Mouse (Mus musculus) forebrain, embryonic 15.5 days (tissue): ENCODE results near the gene Ccl7. TPM values are rescaled to one million over a fixed set of nuclear protein-coding genes. Genes with fewer than 3 reads are reported as not detected.
A peak's percentile ranks its signal among the peaks of the same experiment; 100 is the strongest.

ENCODE experiments used
- ATAC-seq: fragments of 200-750 bp; cut with Nextera tagmentation; replicated peaks from 2 replicates; pipeline ENCODE4 v1.8.0; 2017; ENCODE audit warnings: mild to moderate bottlenecking, moderate TSS enrichment, moderate library complexity
- H3K27ac ChIP-seq: fragments of 300-500 bp; sonication (generic); replicated peaks from 2 replicates; pipeline ENCODE4 v1.5.1; 2015; ENCODE audit warnings: mild to moderate bottlenecking, inconsistent platforms
- H3K27me3 ChIP-seq: fragments of 300-500 bp; sonication (generic); 2 replicates; pipeline ENCODE4 v1.6.1; 2015; ENCODE audit warnings: inconsistent platforms
- H3K36me3 ChIP-seq: fragments of 300-500 bp; sonication (generic); 2 replicates; pipeline ENCODE4 v1.6.1; 2015; ENCODE audit warnings: mild to moderate bottlenecking, inconsistent platforms
- H3K4me1 ChIP-seq: fragments of 300-500 bp; sonication (generic); 2 replicates; pipeline ENCODE4 v1.6.1; 2015; ENCODE audit warnings: inconsistent platforms
- H3K4me2 ChIP-seq: fragments of 300-500 bp; sonication (generic); replicated peaks from 2 replicates; pipeline ENCODE4 v1.6.1; 2015; ENCODE audit warnings: mild to moderate bottlenecking, inconsistent platforms
- H3K4me3 ChIP-seq: fragments of 300-500 bp; sonication (generic); 2 replicates; pipeline ENCODE4 v1.5.1; 2015; ENCODE audit warnings: mild to moderate bottlenecking, inconsistent platforms
- H3K9ac ChIP-seq: fragments of 300-500 bp; sonication (generic); replicated peaks from 2 replicates; pipeline ENCODE4 v1.6.1; 2015; ENCODE audit warnings: mild to moderate bottlenecking, inconsistent platforms
- H3K9me3 ChIP-seq: fragments of 300-500 bp; sonication (generic); 2 replicates; pipeline ENCODE4 v1.6.1; 2016; ENCODE audit warnings: inconsistent platforms
- WGBS: fragments of 180-500 bp; shearing (Covaris S2); methylation state at CpG from one replicate; pipeline ENCODE4 v1.1.7; 2015; ENCODE audit warnings: mixed read lengths; 5-methylcytosine and 5-hydroxymethylcytosine counted together
- polyA plus RNA-seq: library from polyadenylated mRNA; unstranded; fragments of >200 nt; fragmentation: Nextera tagmentation; extraction: Ambion mirVana; gene quantifications from 2 replicates; pipeline ENCODE4 v1.2.1, GENCODE M21; 2015

The Ccl7 gene
- polyA plus RNA-seq, 1 experiment from 2014 or later = 0.51 TPM

GRCm38 (mm10) chr11:82016181-82016780 is 29.2 kb upstream of the Ccl7 start:
- Histone ChIP-seq H3K27me3 (no peaks in the 10 kb centered on the region), H3K4me3 (no peak overlapping the region), H3K9me3 (no peaks in the 10 kb centered on the region), H3K4me1 (no peaks in the 10 kb centered on the region), H3K36me3 (no peaks in the 10 kb centered on the region), H3K9ac (no peak overlapping the region), H3K4me2 (no peak overlapping the region), H3K27ac (no peak overlapping the region)
- 73% methylated on average over 3 of the region's 3 CpGs for WGBS
- no peak for ATAC-seq

- no peak overlapping the region for H3K4me3 ChIP-seq
- ATAC-seq = no peak
- no peaks in the 10 kb centered on the region for H3K27me3 ChIP-seq
- no peaks in the 10 kb centered on the region for H3K4me1 ChIP-seq
- WGBS = 54% methylated on average over 2 of the region's 2 CpGs
- no peaks in the 10 kb centered on the region for H3K9me3 ChIP-seq
- H3K36me3 ChIP-seq = no peaks in the 10 kb centered on the region
- no peak overlapping the region for H3K4me2 ChIP-seq
- no peak overlapping the region for H3K9ac ChIP-seq
- no peak overlapping the region for H3K27ac ChIP-seq
Measured at GRCm38 (mm10) chr11:82019389-82019788, 26.1 kb upstream of the Ccl7 start.

- Histone ChIP-seq H3K4me1 (no peaks in the 10 kb centered on the region), H3K9ac (no peak overlapping the region), H3K4me3 (no peak overlapping the region), H3K9me3 (no peaks in the 10 kb centered on the region), H3K27ac (no peak overlapping the region), H3K27me3 (no peaks in the 10 kb centered on the region), H3K4me2 (no peak overlapping the region), H3K36me3 (no peaks in the 10 kb centered on the region)
- no peak for ATAC-seq
Measured at GRCm38 (mm10) chr11:82019793-82020192, 25.7 kb upstream of the Ccl7 start.

- H3K36me3 ChIP-seq = no peaks in the 10 kb centered on the region
- H3K4me2 ChIP-seq = no peak overlapping the region
- no peak overlapping the region for H3K27ac ChIP-seq
- H3K9me3 ChIP-seq = no peaks in the 10 kb centered on the region
- ATAC-seq = no peak
- no peak overlapping the region for H3K9ac ChIP-seq
- no peak overlapping the region for H3K4me3 ChIP-seq
- no peaks in the 10 kb centered on the region for H3K27me3 ChIP-seq
- 77% methylated on average over 3 of the region's 3 CpGs for WGBS
- H3K4me1 ChIP-seq = no peaks in the 10 kb centered on the region
Measured at GRCm38 (mm10) chr11:82021406-82021805, 24.1 kb upstream of the Ccl7 start.

- WGBS = 91% methylated on average over 6 of the region's 6 CpGs
- Histone ChIP-seq H3K4me3 (no peak overlapping the region), H3K4me2 (no peak overlapping the region), H3K4me1 (no peaks in the 10 kb centered on the region), H3K36me3 (no peaks in the 10 kb centered on the region), H3K27ac (no peak overlapping the region), H3K9ac (no peak overlapping the region), H3K27me3 (no peaks in the 10 kb centered on the region), H3K9me3 (no peaks in the 10 kb centered on the region)
- ATAC-seq = no peak
Measured at GRCm38 (mm10) chr11:82022504-82023056, 22.9 kb upstream of the Ccl7 start.

GRCm38 (mm10) chr11:82023769-82024168 is 21.7 kb upstream of the Ccl7 start:
- H3K4me1 ChIP-seq = no peaks in the 10 kb centered on the region
- no peak overlapping the region for H3K4me3 ChIP-seq
- no peaks in the 10 kb centered on the region for H3K9me3 ChIP-seq
- no peaks in the 10 kb centered on the region for H3K27me3 ChIP-seq
- no peak for ATAC-seq
- H3K36me3 ChIP-seq = no peaks in the 10 kb centered on the region
- no peak overlapping the region for H3K27ac ChIP-seq
- WGBS = 80% methylated on average over 4 of the region's 4 CpGs
- H3K9ac ChIP-seq = no peak overlapping the region
- no peak overlapping the region for H3K4me2 ChIP-seq

- WGBS = 77% methylated on average over 2 of the region's 2 CpGs
- no peaks in the 10 kb centered on the region for H3K36me3 ChIP-seq
- no peak overlapping the region for H3K4me3 ChIP-seq
- H3K4me1 ChIP-seq = peaks cover 4% of the 10 kb centered on the region; the same call in 1 of the 2 replicates
- no peak for ATAC-seq
- H3K9ac ChIP-seq = no peak overlapping the region
- no peak overlapping the region for H3K27ac ChIP-seq
- H3K9me3 ChIP-seq = no peaks in the 10 kb centered on the region
- no peaks in the 10 kb centered on the region for H3K27me3 ChIP-seq
- H3K4me2 ChIP-seq = no peak overlapping the region
Measured at GRCm38 (mm10) chr11:82030171-82030570, 15.3 kb upstream of the Ccl7 start.

- H3K27me3 ChIP-seq = no peaks in the 10 kb centered on the region
- no peak for ATAC-seq
- no peak overlapping the region for H3K4me3 ChIP-seq
- no peaks in the 10 kb centered on the region for H3K36me3 ChIP-seq
- peaks cover 10% of the 10 kb centered on the region for H3K4me1 ChIP-seq
- H3K9me3 ChIP-seq = no peaks in the 10 kb centered on the region
- no peak overlapping the region for H3K4me2 ChIP-seq
- no peak overlapping the region for H3K9ac ChIP-seq
- no peak overlapping the region for H3K27ac ChIP-seq
Measured at GRCm38 (mm10) chr11:82032136-82032535, 13.4 kb upstream of the Ccl7 start.

GRCm38 (mm10) chr11:82032678-82033344 is 12.7 kb upstream of the Ccl7 start:
- ATAC-seq = no peak
- Histone ChIP-seq H3K9ac (no peak overlapping the region), H3K27ac (no peak overlapping the region), H3K9me3 (no peaks in the 10 kb centered on the region), H3K36me3 (no peaks in the 10 kb centered on the region), H3K27me3 (no peaks in the 10 kb centered on the region), H3K4me2 (no peak overlapping the region), H3K4me1 (peaks cover 10% of the 10 kb centered on the region), H3K4me3 (no peak overlapping the region)
- WGBS = 50% methylated on average over 8 of the region's 8 CpGs

- 88% methylated on average over 7 of the region's 7 CpGs for WGBS
- Histone ChIP-seq H3K36me3 (no peaks in the 10 kb centered on the region), H3K27ac (no peak overlapping the region), H3K4me3 (no peak overlapping the region), H3K9me3 (no peaks in the 10 kb centered on the region), H3K4me2 (no peak overlapping the region), H3K4me1 (peaks cover 10% of the 10 kb centered on the region), H3K27me3 (no peaks in the 10 kb centered on the region), H3K9ac (no peak overlapping the region)
- no peak for ATAC-seq
Measured at GRCm38 (mm10) chr11:82034446-82034845, 11.1 kb upstream of the Ccl7 start.

GRCm38 (mm10) chr11:82035356-82035755 is 10.2 kb upstream of the Ccl7 start, which contains the start of gene Ccl2:
Gene Ccl2 (plus strand): TSS chr11:82035571.
- Histone ChIP-seq H3K27ac (0 out of 2 replicates have a peak within 1 kb of the TSS, but pooled peaks have one; percentile 15), H3K27me3 (no peaks in the 10 kb centered on the region), H3K4me2 (no peak within 1 kb of the TSS), H3K9ac (no peak within 1 kb of the TSS), H3K36me3 (no peaks in the 10 kb centered on the region), H3K4me1 (peaks cover 10% of the 10 kb centered on the region), H3K4me3 (no peak within 1 kb of the TSS), H3K9me3 (no peaks in the 10 kb centered on the region)
- 31% methylated on average over 5 of the region's 5 CpGs for WGBS
- peak; percentile 70 for ATAC-seq

GRCm38 (mm10) chr11:82035857-82036256 is 9.7 kb upstream of the Ccl7 start:
- 79% methylated on average over 2 of the region's 2 CpGs for WGBS
- ATAC-seq = no peak
- H3K27ac ChIP-seq = no peak overlapping the region

More at GRCm38 (mm10) chr11:82035857-82036256, 9.7 kb upstream of the Ccl7 start:
- H3K4me3 ChIP-seq = no peak overlapping the region
- H3K4me1 ChIP-seq = peaks cover 10% of the 10 kb centered on the region
- H3K36me3 ChIP-seq = no peaks in the 10 kb centered on the region
- no peaks in the 10 kb centered on the region for H3K9me3 ChIP-seq
- H3K27me3 ChIP-seq = no peaks in the 10 kb centered on the region
- H3K4me2 ChIP-seq = no peak overlapping the region
- H3K9ac ChIP-seq = no peak overlapping the region
